In the genomic region with DNA sequence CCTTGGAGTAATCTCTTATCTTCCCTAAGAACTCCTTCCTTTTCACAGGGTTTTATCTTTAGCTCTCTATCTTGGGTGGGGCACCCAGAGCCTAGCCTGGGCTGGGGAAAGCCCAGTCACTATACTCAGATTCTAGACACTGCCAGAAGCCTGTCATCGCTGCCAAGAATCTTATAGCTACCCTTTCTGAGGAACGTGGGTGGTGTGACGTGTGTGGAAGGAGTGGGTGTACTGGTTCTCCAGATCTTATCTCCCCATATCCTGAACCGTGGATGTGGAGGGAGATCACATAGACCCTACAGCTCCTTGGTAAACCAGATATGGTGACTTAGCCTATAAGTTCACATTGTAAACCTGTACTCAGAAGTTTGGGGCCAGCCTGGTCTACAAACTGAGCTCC, we compare ENCODE assay signal across 8 mouse cellular contexts. TPM values are rescaled to one million over a fixed set of nuclear protein-coding genes. Genes with fewer than 3 reads are reported as not detected.
DNase-seq lines count a peak whose midpoint lies in the region; ATAC-seq and TF ChIP-seq lines count a peak whose summit lies in the region.

No protein-coding gene starts in this region.

- H3K4me1 ChIP-seq in forebrain, embryonic 10.5 days = peaks cover 32% of the 10 kb centered on the region
- H3K4me1 ChIP-seq in forebrain, embryonic 16.5 days (replicated peaks; ENCODE audit: control insufficient read depth, insufficient read depth, low read length) = peaks cover 16% of the 10 kb centered on the region
- peaks cover 63% of the 10 kb centered on the region for H3K4me1 ChIP-seq in liver, embryonic 15.5 days (replicated peaks)
- H3K4me1 ChIP-seq in small intestine, adult 2 months (ENCODE audit: control insufficient read depth, insufficient read depth, insufficient read length, low read length) = peaks cover 18% of the 10 kb centered on the region; the same call in 1 of the 2 replicates

- peaks cover 35% of the 10 kb centered on the region for H3K27me3 ChIP-seq in forebrain, embryonic 10.5 days (ENCODE audit: poor library complexity, severe bottlenecking)
- H3K27me3 ChIP-seq in forebrain, embryonic 16.5 days (replicated peaks; ENCODE audit: control insufficient read depth, insufficient read depth, low read length) = no peaks in the 10 kb centered on the region
- peaks cover 17% of the 10 kb centered on the region for H3K27me3 ChIP-seq in liver, embryonic 15.5 days
- H3K27me3 ChIP-seq in small intestine, adult 2 months (ENCODE audit: control insufficient read depth, insufficient read depth, low read length) = no peaks in the 10 kb centered on the region

- no peak for DNase-seq in forebrain, embryonic 10.5 days (ENCODE audit: extremely low spot score, low spot score)
- DNase-seq in thymus, postnatal 14 days = peak; percentile 37
- no peak for DNase-seq in thymus, postnatal 25 days
- no peak for DNase-seq in frontal cortex, postnatal 25 days (ENCODE audit: low spot score in 2 of 2)
- no peak for DNase-seq in cerebellum, adult 18-20 months

- H3K4me3 ChIP-seq in forebrain, embryonic 10.5 days = peak overlapping the region; percentile 73; the same call in 1 of the 2 replicates
- H3K4me3 ChIP-seq in forebrain, embryonic 16.5 days (replicated peaks; ENCODE audit: low read length) = no peak overlapping the region
- peak overlapping the region; percentile 70 for H3K4me3 ChIP-seq in liver, embryonic 15.5 days (replicated peaks)
- no peak overlapping the region for H3K4me3 ChIP-seq in small intestine, adult 2 months (ENCODE audit: low read depth, low read length)

- no peak overlapping the region; the same call in 1 of the 2 replicates for H3K4me2 ChIP-seq in forebrain, embryonic 16.5 days (ENCODE audit: low read length)
- peak overlapping the region; percentile 93 for H3K4me2 ChIP-seq in liver, embryonic 15.5 days

- TF ChIP-seq CTCF in small intestine, adult 2 months (IDR thresholded peaks at IDR 0.05; ENCODE audit: extremely low read depth, insufficient read length, insufficient replicate concordance, low read depth, low read length) = no peak

- no peaks in the 10 kb centered on the region for H3K9me3 ChIP-seq in forebrain, embryonic 10.5 days
- no peaks in the 10 kb centered on the region for H3K9me3 ChIP-seq in forebrain, embryonic 16.5 days (ENCODE audit: control insufficient read depth, low read length)
- no peaks in the 10 kb centered on the region for H3K9me3 ChIP-seq in liver, embryonic 15.5 days (replicated peaks)

- H3K36me3 ChIP-seq in forebrain, embryonic 10.5 days (replicated peaks) = peaks cover 3% of the 10 kb centered on the region
- H3K36me3 ChIP-seq in forebrain, embryonic 16.5 days (ENCODE audit: control insufficient read depth, insufficient read depth) = no peaks in the 10 kb centered on the region
- H3K36me3 ChIP-seq in liver, embryonic 15.5 days (replicated peaks) = peaks cover 7% of the 10 kb centered on the region
- peaks cover 7% of the 10 kb centered on the region for H3K36me3 ChIP-seq in small intestine, adult 2 months (ENCODE audit: control insufficient read depth, insufficient read depth, low read length)

- WGBS in forebrain, embryonic 10.5 days = 79% methylated on average over 4 of the region's 4 CpGs
- 85% methylated on average over 4 of the region's 4 CpGs for WGBS in forebrain, embryonic 16.5 days
- WGBS in liver, embryonic 15.5 days (ENCODE audit: insufficient replicate concordance) = 9% methylated on average over 4 of the region's 4 CpGs
- WGBS in small intestine, adult 2 months = 7% methylated on average over 4 of the region's 4 CpGs

- no peak overlapping the region; the same call in 1 of the 2 replicates for H3K27ac ChIP-seq in forebrain, embryonic 10.5 days
- H3K27ac ChIP-seq in forebrain, embryonic 16.5 days (ENCODE audit: low read length) = no peak overlapping the region
- peak overlapping the region; percentile 91 for H3K27ac ChIP-seq in liver, embryonic 15.5 days (replicated peaks)
- peak overlapping the region; percentile 86 for H3K27ac ChIP-seq in small intestine, adult 2 months (ENCODE audit: insufficient read depth, low read depth, low read length)

- no peak for ATAC-seq in forebrain, embryonic 16.5 days
- ATAC-seq in liver, embryonic 15.5 days (ENCODE audit: insufficient read depth) = no peak

- no peak overlapping the region for H3K9ac ChIP-seq in forebrain, embryonic 16.5 days (replicated peaks; ENCODE audit: low read depth, low read length)
- H3K9ac ChIP-seq in liver, embryonic 15.5 days = peak overlapping the region; percentile 72

- TF ChIP-seq POLR2A in small intestine, adult 2 months (IDR thresholded peaks at IDR 0.05; ENCODE audit: low read depth, low read length) = no peak

RNA-seq across cellular contexts. Expression of a gene that starts 0.2 kb away (rescaled TPM):
- 7.2 and 7.6 TPM in 2 replicates for polyA plus RNA-seq in forebrain, embryonic 10.5 days (2016; fragmentation: Nextera tagmentation; extraction: Ambion mirVana)
- 9.2 and 11.1 TPM in 2 replicates for polyA plus RNA-seq in forebrain, embryonic 16.5 days (2015; fragmentation: Nextera tagmentation; extraction: Ambion mirVana)
- polyA plus RNA-seq in liver, embryonic 15.5 days (2015; fragmentation: Nextera tagmentation; extraction: Ambion mirVana) = 11.6 and 12.4 TPM in 2 replicates
- polyA plus RNA-seq in small intestine, adult 2 months (2012; rRNA removed) = 19.1 and 33.6 TPM in 2 replicates

RNA-seq across cellular contexts. Expression of a gene that starts 5.9 kb away (rescaled TPM):
- polyA plus RNA-seq in forebrain, embryonic 10.5 days (2016; fragmentation: Nextera tagmentation; extraction: Ambion mirVana) = 5.9 and 6.6 TPM in 2 replicates
- polyA plus RNA-seq in forebrain, embryonic 16.5 days (2015; fragmentation: Nextera tagmentation; extraction: Ambion mirVana) = 1.4 and 1.7 TPM in 2 replicates
- 10.0 and 11.7 TPM in 2 replicates for polyA plus RNA-seq in liver, embryonic 15.5 days (2015; fragmentation: Nextera tagmentation; extraction: Ambion mirVana)
- polyA plus RNA-seq in small intestine, adult 2 months (2012; rRNA removed) = 19.4 and 25.7 TPM in 2 replicates

RNA-seq across cellular contexts. Expression of a gene that starts 42.5 kb away (rescaled TPM):
- 13.5 and 13.7 TPM in 2 replicates for polyA plus RNA-seq in forebrain, embryonic 10.5 days (2016; fragmentation: Nextera tagmentation; extraction: Ambion mirVana)
- polyA plus RNA-seq in forebrain, embryonic 16.5 days (2015; fragmentation: Nextera tagmentation; extraction: Ambion mirVana) = 15.6 and 18.8 TPM in 2 replicates
- polyA plus RNA-seq in liver, embryonic 15.5 days (2015; fragmentation: Nextera tagmentation; extraction: Ambion mirVana) = 3.6 and 3.7 TPM in 2 replicates
- 9.8 and 9.9 TPM in 2 replicates for polyA plus RNA-seq in small intestine, adult 2 months (2012; rRNA removed)

RNA-seq across cellular contexts. Expression of a gene that starts 44.8 kb away (rescaled TPM):
- polyA plus RNA-seq in forebrain, embryonic 10.5 days (2016; fragmentation: Nextera tagmentation; extraction: Ambion mirVana) = 1.0 and 1.6 TPM in 2 replicates
- 3.3 and 5.4 TPM in 2 replicates for polyA plus RNA-seq in forebrain, embryonic 16.5 days (2015; fragmentation: Nextera tagmentation; extraction: Ambion mirVana)
- polyA plus RNA-seq in liver, embryonic 15.5 days (2015; fragmentation: Nextera tagmentation; extraction: Ambion mirVana) = 0.12 TPM in 2 replicates
- polyA plus RNA-seq in small intestine, adult 2 months (2012; rRNA removed) = 0.10 and 0.25 TPM in 2 replicates

Comparison
In these comparisons a context has a peak if more than half of its experiments do, and no peak if none do; other contexts are left out.
1. H3K4me3 ChIP-seq: peak in forebrain, embryonic 10.5 days (single experiment) and liver, embryonic 15.5 days (single experiment); none in forebrain, embryonic 16.5 days (single experiment) and small intestine, adult 2 months (single experiment).
2. H3K27ac ChIP-seq: peak in liver, embryonic 15.5 days (single experiment) and small intestine, adult 2 months (single experiment); none in forebrain, embryonic 10.5 days (single experiment) and forebrain, embryonic 16.5 days (single experiment).